Mouse (Mus musculus) embryonic facial prominence, embryonic 12.5 days (tissue): ENCODE data around the gene Evpl. TPM values are rescaled to one million over a fixed set of nuclear protein-coding genes. Genes with fewer than 3 reads are reported as not detected.

Experiments
- ATAC-seq: fragments of 200-750 bp; cut with Nextera tagmentation; 2 replicates; pipeline ENCODE4 v1.8.0; 2017; ENCODE audit not compliant: insufficient number of reproducible peaks, insufficient read depth, low FRiP score, low TSS enrichment
- H3K27ac ChIP-seq: fragments of 300-500 bp; sonication (generic); 2 replicates; pipeline ENCODE4 v1.5.1; 2016; ENCODE audit warnings: mild to moderate bottlenecking
- H3K27me3 ChIP-seq: fragments of 300-500 bp; sonication (generic); 2 replicates; pipeline ENCODE4 v1.6.1; 2016; ENCODE audit warnings: mild to moderate bottlenecking, moderate library complexity
- H3K36me3 ChIP-seq: fragments of 300-500 bp; sonication (generic); 2 replicates; pipeline ENCODE4 v1.6.1; 2016; ENCODE audit warnings: mild to moderate bottlenecking
- H3K4me1 ChIP-seq: fragments of 300-500 bp; sonication (generic); 2 replicates; pipeline ENCODE4 v1.6.1; 2016
- H3K4me2 ChIP-seq: fragments of 300-500 bp; sonication (generic); replicated peaks from 2 replicates; pipeline ENCODE4 v1.6.1; 2016; ENCODE audit warnings: mild to moderate bottlenecking, moderate library complexity
- H3K4me3 ChIP-seq: fragments of 300-500 bp; sonication (generic); 2 replicates; pipeline ENCODE4 v1.5.1; 2016; ENCODE audit warnings: mild to moderate bottlenecking
- H3K9ac ChIP-seq: fragments of 300-500 bp; sonication (generic); 2 replicates; pipeline ENCODE4 v1.6.1; 2016; ENCODE audit warnings: mild to moderate bottlenecking, moderate library complexity
- H3K9me3 ChIP-seq: fragments of 300-500 bp; sonication (generic); 2 replicates; pipeline ENCODE4 v1.6.1; 2016; ENCODE audit warnings: mild to moderate bottlenecking, moderate library complexity
- WGBS: fragments of 180-500 bp; shearing (Covaris S2); methylation state at CpG from one replicate; pipeline ENCODE4 v1.1.7; 2016; 5-methylcytosine and 5-hydroxymethylcytosine counted together
- polyA plus RNA-seq: library from polyadenylated mRNA; unstranded; fragments of >200 nt; fragmentation: Nextera tagmentation; extraction: Ambion mirVana; gene quantifications from 2 replicates; pipeline ENCODE4 v1.2.1, GENCODE M21; 2016

Evpl gene
- polyA plus RNA-seq, 1 experiment from 2014 or later: 3.1 TPM

- Histone ChIP-seq H3K36me3 (peaks cover 18% of the 10 kb centered on the region), H3K4me2 (no peak overlapping the region), H3K9me3 (no peaks in the 10 kb centered on the region), H3K4me1 (no peaks in the 10 kb centered on the region), H3K4me3 (no peak overlapping the region), H3K27ac (no peak overlapping the region), H3K27me3 (no peaks in the 10 kb centered on the region), H3K9ac (no peak overlapping the region)
- no peak for ATAC-seq
- WGBS: 73% methylated on average over 3 of the region's 3 CpGs
These were observed 29.2 kb downstream of the Evpl start for GRCm38 (mm10) chr11:116208660-116209059.

- WGBS: 49% methylated on average over 4 of the region's 4 CpGs
- Histone ChIP-seq H3K27ac (no peak overlapping the region), H3K27me3 (no peaks in the 10 kb centered on the region), H3K9ac (no peak overlapping the region), H3K4me2 (no peak overlapping the region), H3K4me3 (no peak overlapping the region), H3K36me3 (peaks cover 18% of the 10 kb centered on the region), H3K9me3 (no peaks in the 10 kb centered on the region), H3K4me1 (no peaks in the 10 kb centered on the region)
- no peak for ATAC-seq
These were observed 31.2 kb downstream of the Evpl start for GRCm38 (mm10) chr11:116206678-116207077.

GRCm38 (mm10) chr11:116203150-116203549 is 34.7 kb downstream of the Evpl start:
- WGBS: 91% methylated on average over 3 of the region's 3 CpGs

GRCm38 (mm10) chr11:116201151-116201550 is 36.7 kb downstream of the Evpl start:
- Histone ChIP-seq H3K9ac (no peak overlapping the region), H3K9me3 (no peaks in the 10 kb centered on the region), H3K4me3 (no peak overlapping the region), H3K36me3 (peaks cover 6% of the 10 kb centered on the region), H3K27ac (no peak overlapping the region), H3K4me2 (no peak overlapping the region), H3K27me3 (no peaks in the 10 kb centered on the region), H3K4me1 (peaks cover 8% of the 10 kb centered on the region; the same call in 1 of the 2 replicates)
- ATAC-seq: no peak
- WGBS: 90% methylated on average over 2 of the region's 2 CpGs

More at GRCm38 (mm10) chr11:116203150-116203549, 34.7 kb downstream of the Evpl start:
- Histone ChIP-seq H3K36me3 (peaks cover 18% of the 10 kb centered on the region), H3K4me3 (no peak overlapping the region), H3K4me2 (no peak overlapping the region), H3K27me3 (no peaks in the 10 kb centered on the region), H3K27ac (no peak overlapping the region), H3K9me3 (no peaks in the 10 kb centered on the region), H3K4me1 (peaks cover under 1% of the 10 kb centered on the region; the same call in 1 of the 2 replicates), H3K9ac (no peak overlapping the region)
- ATAC-seq: no peak

- WGBS: under 1% methylated on average over 62 of the region's 62 CpGs
- H3K27ac ChIP-seq: peak within 1 kb of the TSS; percentile 91
- no peaks in the 10 kb centered on the region for H3K9me3 ChIP-seq
These were observed 39.0 kb downstream of the Evpl start, which contains the start of the genes Ten1 and Acox1 for GRCm38 (mm10) chr11:116198639-116199531. Ten1 (plus strand) TSS chr11:116198855. Acox1 (minus strand) TSS chr11:116199045.

GRCm38 (mm10) chr11:116198132-116198531 is 39.7 kb downstream of the Evpl start:
- H3K27ac ChIP-seq: no peak overlapping the region
- peak overlapping the region; percentile 80 for H3K9ac ChIP-seq
- H3K4me3 ChIP-seq: peak overlapping the region; percentile 73
- H3K4me2 ChIP-seq: peak overlapping the region; percentile 77
- peaks cover 8% of the 10 kb centered on the region; the same call in 1 of the 2 replicates for H3K4me1 ChIP-seq
- no peaks in the 10 kb centered on the region for H3K27me3 ChIP-seq
- H3K9me3 ChIP-seq: no peaks in the 10 kb centered on the region
- ATAC-seq: no peak; the same call in 1 of the 2 replicates
- WGBS: 24% methylated on average over 13 of the region's 13 CpGs
- H3K36me3 ChIP-seq: no peaks in the 10 kb centered on the region

More at GRCm38 (mm10) chr11:116198639-116199531, 39.0 kb downstream of the Evpl start, which contains the start of the genes Ten1 and Acox1:
- H3K36me3 ChIP-seq: no peaks in the 10 kb centered on the region
- peak; percentile 97 for ATAC-seq
- H3K9ac ChIP-seq: peak within 1 kb of the TSS; percentile 80
- H3K27me3 ChIP-seq: no peaks in the 10 kb centered on the region
- H3K4me2 ChIP-seq: peak within 1 kb of the TSS; percentile 77
- peaks cover 8% of the 10 kb centered on the region; the same call in 1 of the 2 replicates for H3K4me1 ChIP-seq
- peak within 1 kb of the TSS; percentile 73 for H3K4me3 ChIP-seq

GRCm38 (mm10) chr11:116197584-116197906 is 40.3 kb downstream of the Evpl start:
- WGBS: 90% methylated on average over 6 of the region's 6 CpGs
- Histone ChIP-seq H3K9me3 (no peaks in the 10 kb centered on the region), H3K4me1 (peaks cover 8% of the 10 kb centered on the region; the same call in 1 of the 2 replicates), H3K4me2 (peak overlapping the region; percentile 77), H3K9ac (no peak overlapping the region), H3K4me3 (no peak overlapping the region), H3K36me3 (no peaks in the 10 kb centered on the region), H3K27me3 (no peaks in the 10 kb centered on the region), H3K27ac (no peak overlapping the region)
- ATAC-seq: no peak

- Histone ChIP-seq H3K9ac (no peak overlapping the region), H3K36me3 (no peaks in the 10 kb centered on the region), H3K4me3 (no peak overlapping the region), H3K27ac (no peak overlapping the region), H3K9me3 (no peaks in the 10 kb centered on the region), H3K4me1 (peaks cover 8% of the 10 kb centered on the region; the same call in 1 of the 2 replicates), H3K27me3 (no peaks in the 10 kb centered on the region), H3K4me2 (peak overlapping the region; percentile 77; the same call in 1 of the 2 replicates)
- no peak for ATAC-seq
- 94% methylated on average over 18 of the region's 18 CpGs for WGBS
These were observed 40.9 kb downstream of the Evpl start for GRCm38 (mm10) chr11:116196866-116197583.

GRCm38 (mm10) chr11:116196336-116196735 is 41.5 kb downstream of the Evpl start:
- H3K36me3 ChIP-seq: peaks cover 5% of the 10 kb centered on the region; the same call in 1 of the 2 replicates
- H3K4me1 ChIP-seq: peaks cover 8% of the 10 kb centered on the region; the same call in 1 of the 2 replicates
- no peak overlapping the region for H3K9ac ChIP-seq
- ATAC-seq: no peak
- no peak overlapping the region for H3K27ac ChIP-seq
- H3K27me3 ChIP-seq: no peaks in the 10 kb centered on the region
- no peak overlapping the region for H3K4me3 ChIP-seq
- no peaks in the 10 kb centered on the region for H3K9me3 ChIP-seq
- WGBS: 86% methylated on average over 3 of the region's 3 CpGs
- H3K4me2 ChIP-seq: no peak overlapping the region

- Histone ChIP-seq H3K9ac (no peak overlapping the region), H3K36me3 (peaks cover 13% of the 10 kb centered on the region; the same call in 1 of the 2 replicates), H3K4me3 (no peak overlapping the region), H3K9me3 (no peaks in the 10 kb centered on the region), H3K4me1 (peaks cover 8% of the 10 kb centered on the region; the same call in 1 of the 2 replicates), H3K4me2 (no peak overlapping the region), H3K27ac (no peak overlapping the region), H3K27me3 (no peaks in the 10 kb centered on the region)
- 74% methylated on average over 5 of the region's 5 CpGs for WGBS
- ATAC-seq: no peak
These were observed 42.6 kb downstream of the Evpl start for GRCm38 (mm10) chr11:116195252-116195651.

GRCm38 (mm10) chr11:116194619-116195018 is 43.3 kb downstream of the Evpl start:
- Histone ChIP-seq H3K4me2 (no peak overlapping the region), H3K9ac (no peak overlapping the region), H3K4me1 (peaks cover 8% of the 10 kb centered on the region; the same call in 1 of the 2 replicates), H3K4me3 (no peak overlapping the region), H3K9me3 (no peaks in the 10 kb centered on the region), H3K36me3 (peaks cover 14% of the 10 kb centered on the region; the same call in 1 of the 2 replicates), H3K27me3 (no peaks in the 10 kb centered on the region), H3K27ac (no peak overlapping the region)
- no peak for ATAC-seq
- 90% methylated on average over 8 of the region's 8 CpGs for WGBS
